Mouse (Mus musculus) thymus, adult 2 months (tissue): Measurements from ENCODE around the gene Bdnf.

Experiments
- CTCF ChIP-seq: fragments of 200-500 bp; IDR thresholded peaks from 2 replicates; pipeline ENCODE4 v1.5.1; 2012; ENCODE audit warnings: mild to moderate bottlenecking, control low read depth, low read length, moderate library complexity, borderline replicate concordance; ENCODE audit not compliant: control insufficient read depth, poor library complexity, insufficient read depth; ENCODE audit errors: extremely low read depth
- POLR2A ChIP-seq: fragments of 200-500 bp; IDR thresholded peaks from 2 replicates; pipeline ENCODE4 v1.6.1; 2012; ENCODE audit warnings: mild to moderate bottlenecking, low read length, control low read depth, moderate library complexity; ENCODE audit not compliant: control insufficient read depth, poor library complexity, insufficient read depth; ENCODE audit errors: extremely low read depth

GRCm38 (mm10) chr2:109736306-109736705 is 61.8 kb downstream of the Bdnf start:
- TF ChIP-seq POLR2A, result no peak
- no peak for TF ChIP-seq CTCF
